Mouse (Mus musculus): ENCODE results near the gene Cngb1.

DNA sequence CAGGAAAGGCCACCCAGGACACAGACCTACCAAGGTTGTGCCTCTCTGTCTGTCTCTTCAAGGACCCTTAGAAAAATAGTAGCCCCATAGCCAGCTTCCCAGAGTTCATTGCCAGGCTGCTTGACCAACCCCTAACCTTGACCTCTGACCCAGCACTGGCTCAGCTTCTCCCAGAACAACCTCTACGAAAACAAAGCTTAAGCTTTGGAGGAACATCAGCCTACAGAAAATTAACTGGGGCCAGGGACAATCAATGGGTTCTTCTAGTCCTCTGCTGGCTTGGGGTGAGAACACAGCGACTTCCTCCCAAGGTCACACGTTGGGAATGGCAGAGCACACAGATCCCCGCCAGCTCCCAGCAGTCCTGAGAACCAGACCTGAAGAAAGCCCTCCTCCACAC, 859 bp downstream of the Cngb1 start:
- TF ChIP-seq CTCF (IDR thresholded peaks at IDR 0.05; ENCODE audit: low read depth) (no peak), EP300 (IDR thresholded peaks at IDR 0.05; ENCODE audit: low read depth) (no peak)
